Mouse (Mus musculus) left cerebral cortex, postnatal 14 days (tissue): ENCODE results near the gene Prl2c3. TPM values are rescaled to one million over a fixed set of nuclear protein-coding genes. Genes with fewer than 3 reads are reported as not detected.
"Not testable (repeated sequence)": the region's sequence is repeated elsewhere in the genome, so short reads cannot be mapped to it uniquely, and the experiment has no call there.

Source experiments
- DNase-seq, 2 experiments: peaks; one replicate each; pipeline ENCODE4 v3.0.0; 2021 to 2022; ENCODE audit warnings: low spot score in 2 of 2, mixed read lengths in 1 of 2
- intact Hi-C: fragments of 180-260 bp; cut with DNase I; formaldehyde crosslinking; loops from one replicate; pipeline ENCODE4 v1.15.1; 2025
- long read RNA-seq, 2 experiments: library from polyadenylated mRNA; stranded (forward); transcript quantifications; one replicate each; pipeline ENCODE4 v2.0.0; 2021
- total RNA-seq, 2 experiments: library from RNA; stranded (reverse); gene quantifications; 2 replicates each; pipeline ENCODE4 v1.2.3; 2021

The Prl2c3 gene
- total RNA-seq, result not detected
- long read RNA-seq, experiment 1, result 0 reads
- long read RNA-seq, experiment 2, result 0 reads

- intact Hi-C loops, DNase-seq: not testable (repeated sequence)
Observed at GRCm38 (mm10) chr13:12799979-12800378, at the start of gene Prl2c3. Gene Prl2c3, minus strand, starts transcription at chr13:12800079.

DNA sequence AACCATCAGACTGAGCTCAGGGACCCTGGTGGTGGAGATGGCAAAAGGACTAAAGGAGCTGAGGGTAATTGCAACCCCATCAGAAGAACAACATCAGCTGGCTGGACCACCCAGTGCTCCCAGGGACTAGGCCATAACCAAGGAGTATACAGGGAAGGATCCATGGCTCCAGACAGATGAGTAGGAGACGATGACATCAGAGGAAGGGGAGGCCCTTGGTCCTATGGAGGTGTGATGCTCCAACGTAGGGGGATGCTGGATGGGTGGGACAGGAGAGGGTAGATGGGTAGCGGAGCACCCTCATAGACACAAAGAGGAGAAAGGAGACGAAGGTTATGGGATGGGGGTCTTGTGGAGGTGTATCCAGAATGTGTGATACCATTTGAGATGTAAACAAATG lies 48.4 kb upstream of the Prl2c3 start:
- intact Hi-C loops, DNase-seq: not testable (repeated sequence)

- intact Hi-C loops, DNase-seq: not testable (repeated sequence)
Observed at GRCm38 (mm10) chr13:12844701-12845100, 44.8 kb upstream of the Prl2c3 start.

- intact Hi-C loops, DNase-seq: not testable (repeated sequence)
Observed at GRCm38 (mm10) chr13:12837546-12837945, 37.7 kb upstream of the Prl2c3 start.

- intact Hi-C loops, result no loop called here
- DNase-seq, result no peak
Observed at GRCm38 (mm10) chr13:12831769-12832168, 31.9 kb upstream of the Prl2c3 start.

- DNase-seq, result no peak
- intact Hi-C loops, result no loop called here
Observed at GRCm38 (mm10) chr13:12829031-12829430, 29.2 kb upstream of the Prl2c3 start.

DNA sequence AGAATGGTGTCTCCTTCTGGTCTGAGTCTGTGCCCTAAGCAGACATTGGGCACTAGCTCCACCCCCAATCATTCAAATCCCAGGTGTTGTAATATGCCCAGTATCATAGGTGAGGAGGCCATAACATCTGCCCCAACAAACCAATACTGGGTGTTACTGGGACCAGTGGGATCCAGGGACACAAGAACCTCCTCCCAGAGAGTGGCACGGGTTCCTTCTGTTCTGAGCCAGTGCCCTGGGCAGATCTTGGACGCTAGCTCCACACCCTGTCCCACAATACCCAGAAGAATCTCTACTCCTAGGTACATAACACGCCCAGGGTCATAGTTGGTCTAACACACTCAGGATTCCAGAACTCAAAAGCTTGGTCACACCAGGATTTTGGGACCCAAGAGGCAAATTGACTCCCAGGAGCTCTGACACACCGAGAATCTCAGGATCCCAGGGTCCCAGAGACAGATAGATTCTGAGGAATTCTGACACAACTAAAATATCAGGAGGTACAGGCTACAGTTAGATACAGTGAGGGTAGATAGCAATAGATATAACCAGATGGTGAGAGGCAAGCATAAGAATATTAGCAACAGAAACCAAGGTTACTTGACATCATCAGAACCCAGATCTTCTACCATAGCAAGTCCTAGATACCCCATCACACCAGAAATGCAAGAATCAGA lies 24.8 kb upstream of the Prl2c3 start:
- DNase-seq, intact Hi-C loops: not testable (repeated sequence)

GRCm38 (mm10) chr13:12813734-12814424 lies 14.0 kb upstream of the Prl2c3 start:
- intact Hi-C loops, DNase-seq: not testable (repeated sequence)

- intact Hi-C loops, result no loop called here
Observed at GRCm38 (mm10) chr13:12809591-12809990, 9.7 kb upstream of the Prl2c3 start.

DNA sequence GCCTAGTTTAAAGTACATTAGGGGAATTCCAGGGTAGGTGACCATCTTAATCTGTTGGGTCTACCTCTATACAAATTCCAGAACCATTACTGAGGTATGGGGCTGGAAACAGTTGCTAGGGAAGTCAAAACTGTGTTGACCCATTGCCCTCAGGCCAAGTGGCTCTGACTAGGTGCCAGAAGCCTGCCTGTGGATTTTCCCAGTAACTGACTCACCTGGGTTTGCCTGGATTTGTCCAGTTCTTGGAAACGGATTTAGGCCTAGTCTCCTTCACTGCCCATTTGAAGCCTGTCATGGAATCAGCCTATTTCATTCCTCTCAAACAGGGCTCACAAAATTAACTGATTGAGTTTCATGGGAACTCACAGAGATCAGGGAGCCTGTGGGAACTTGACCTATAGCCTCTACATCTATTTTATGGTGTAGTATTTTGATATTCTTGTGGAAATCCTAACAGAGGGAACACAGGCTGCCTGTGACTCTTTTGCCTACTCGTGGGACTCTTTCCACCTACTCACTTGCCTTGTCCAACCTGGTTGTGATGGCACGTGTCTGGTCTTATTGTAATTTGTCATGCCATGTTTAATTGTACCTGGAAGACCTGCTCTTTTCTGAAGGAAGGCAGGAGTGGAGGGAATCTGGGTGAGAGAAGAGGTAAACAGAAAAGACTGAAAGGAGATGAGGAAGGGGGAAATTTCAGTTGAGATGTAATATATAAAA lies 9.1 kb upstream of the Prl2c3 start:
- DNase-seq, intact Hi-C loops: not testable (repeated sequence)

More at GRCm38 (mm10) chr13:12809591-12809990, 9.7 kb upstream of the Prl2c3 start:
- DNase-seq, result no peak

DNA sequence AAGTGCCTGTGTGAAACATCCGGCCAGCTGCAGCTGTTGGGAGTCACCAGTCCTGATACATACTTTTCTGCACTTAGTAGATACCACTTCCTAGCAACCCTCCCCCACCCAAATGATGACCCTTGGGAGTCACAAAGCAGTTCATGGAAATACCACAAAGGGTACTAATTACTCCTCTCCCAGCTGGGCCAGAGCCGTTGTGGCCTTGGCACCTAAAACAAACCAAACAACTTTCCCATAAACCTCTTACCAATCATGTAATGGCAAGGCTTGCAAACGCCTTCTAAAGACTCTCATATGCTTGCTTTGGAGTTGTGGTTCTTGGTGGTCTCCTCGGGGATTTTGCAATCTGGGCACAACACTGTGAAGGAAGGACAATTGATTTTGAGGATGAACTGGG lies 6.6 kb upstream of the Prl2c3 start:
- DNase-seq, intact Hi-C loops: not testable (repeated sequence)

DNA sequence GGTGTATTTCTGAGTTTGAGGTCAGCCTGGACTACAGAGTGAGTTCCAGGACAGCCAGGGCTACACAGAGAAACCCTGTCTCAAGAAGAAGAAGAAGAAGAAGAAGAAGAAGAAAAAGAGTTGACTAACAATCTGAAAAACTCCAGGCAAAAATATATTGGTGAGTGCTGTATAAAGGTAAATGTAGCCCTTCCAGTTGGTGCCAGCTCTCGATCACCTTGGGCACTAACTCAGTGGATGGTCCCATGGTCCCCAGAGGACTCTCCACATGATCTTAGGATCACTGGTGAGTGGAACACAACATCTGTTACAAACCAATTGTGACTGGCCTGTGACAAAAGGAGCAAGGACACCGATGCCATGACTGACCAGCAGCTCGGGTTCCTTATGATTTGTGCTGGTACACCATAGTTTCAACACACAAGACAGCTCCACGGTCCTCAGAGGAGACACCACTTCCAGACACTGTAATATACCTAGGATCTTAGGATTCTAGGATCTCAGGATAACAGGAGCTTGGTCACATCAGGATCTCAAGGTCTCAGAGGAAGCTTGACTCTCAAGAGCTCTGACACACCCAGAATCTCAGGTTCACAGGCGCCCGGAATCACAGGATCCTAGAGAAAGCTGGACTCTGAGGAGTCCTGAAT lies 30.3 kb downstream of the Prl2c3 start:
- DNase-seq, intact Hi-C loops: not testable (repeated sequence)

Other genes with a start within 250 kb of the Prl2c3 start
- gene Ero1lb, start 234.2 kb downstream of the Prl2c3 start, total RNA-seq, result 10 to 100 TPM; 11.6 to 11.8 TPM
- not detected for gene Prl2c2, start 205.3 kb upstream of the Prl2c3 start, total RNA-seq